Mouse (Mus musculus) hindbrain, postnatal 0 days (tissue): ENCODE measurements around the gene Zfp874a. TPM values are rescaled to one million over a fixed set of nuclear protein-coding genes. Genes with fewer than 3 reads are reported as not detected.
"Not testable (repeated sequence)": the region's sequence is repeated elsewhere in the genome, so short reads cannot be mapped to it uniquely, and the experiment has no call there.

Experiments
- ATAC-seq: fragments of 200-750 bp; cut with Nextera tagmentation; 2 replicates; pipeline ENCODE4 v1.8.0; 2017; ENCODE audit warnings: mild to moderate bottlenecking, moderate TSS enrichment, moderate library complexity
- DNase-seq: peaks from one replicate; pipeline ENCODE4 v3.0.0-alpha.2; 2015; ENCODE audit warnings: low spot score
- H3K27ac ChIP-seq: fragments of 300-500 bp; sonication (generic); 2 replicates; pipeline ENCODE4 v1.5.1; 2014; ENCODE audit warnings: mild to moderate bottlenecking
- H3K27me3 ChIP-seq: fragments of 300-500 bp; sonication (generic); 2 replicates; pipeline ENCODE4 v1.6.1; 2014; ENCODE audit warnings: low read length, mixed read lengths; ENCODE audit not compliant: insufficient read depth
- H3K36me3 ChIP-seq: fragments of 300-500 bp; sonication (generic); 2 replicates; pipeline ENCODE4 v1.6.1; 2014; ENCODE audit warnings: low read length, mixed read lengths; ENCODE audit not compliant: insufficient read depth
- H3K4me1 ChIP-seq: fragments of 300-500 bp; sonication (generic); 2 replicates; pipeline ENCODE4 v1.6.1; 2014; ENCODE audit warnings: antibody characterized with exemption, low read length, mixed read lengths; ENCODE audit not compliant: insufficient read depth
- H3K4me2 ChIP-seq: fragments of 300-500 bp; sonication (generic); 2 replicates; pipeline ENCODE4 v1.6.1; 2014; ENCODE audit warnings: low read depth, mild to moderate bottlenecking, low read length, moderate library complexity, mixed read lengths
- H3K4me3 ChIP-seq: fragments of 300-500 bp; sonication (generic); 2 replicates; pipeline ENCODE4 v1.5.1; 2014; ENCODE audit warnings: low read length
- H3K9ac ChIP-seq: fragments of 300-500 bp; sonication (generic); replicated peaks from 2 replicates; pipeline ENCODE4 v1.6.1; 2014; ENCODE audit warnings: mild to moderate bottlenecking, low read length, moderate library complexity, mixed read lengths
- H3K9me3 ChIP-seq: fragments of 300-500 bp; sonication (generic); 2 replicates; pipeline ENCODE4 v1.6.1; 2016; ENCODE audit warnings: low read length, mixed read lengths
- CTCF ChIP-seq: IDR thresholded peaks from 2 replicates; pipeline ENCODE4 v1.5.1; 2016; ENCODE audit warnings: antibody characterized with exemption, control low read depth, low read depth
- WGBS: fragments of 180-500 bp; shearing (Covaris S2); extraction: QIAGEN DNeasy Blood & Tissue Kit; methylation state at CpG from one replicate; pipeline ENCODE4 v1.1.7; 2014; 5-methylcytosine and 5-hydroxymethylcytosine counted together
- polyA plus RNA-seq: library from polyadenylated mRNA; unstranded; fragments of >200 nt; fragmentation: Nextera tagmentation; extraction: Ambion mirVana; gene quantifications from 2 replicates; pipeline ENCODE4 v1.2.1, GENCODE M21; 2015
- total RNA-seq: library from RNA; depleted of rRNA; stranded (reverse); fragments of >200 nt; gene quantifications from 2 replicates; pipeline ENCODE4 v1.2.3, GENCODE M21; 2014

Zfp874a gene
- total and polyA plus RNA-seq, 2 experiments from 2014 or later = 3.5 to 4.0 TPM

DNA sequence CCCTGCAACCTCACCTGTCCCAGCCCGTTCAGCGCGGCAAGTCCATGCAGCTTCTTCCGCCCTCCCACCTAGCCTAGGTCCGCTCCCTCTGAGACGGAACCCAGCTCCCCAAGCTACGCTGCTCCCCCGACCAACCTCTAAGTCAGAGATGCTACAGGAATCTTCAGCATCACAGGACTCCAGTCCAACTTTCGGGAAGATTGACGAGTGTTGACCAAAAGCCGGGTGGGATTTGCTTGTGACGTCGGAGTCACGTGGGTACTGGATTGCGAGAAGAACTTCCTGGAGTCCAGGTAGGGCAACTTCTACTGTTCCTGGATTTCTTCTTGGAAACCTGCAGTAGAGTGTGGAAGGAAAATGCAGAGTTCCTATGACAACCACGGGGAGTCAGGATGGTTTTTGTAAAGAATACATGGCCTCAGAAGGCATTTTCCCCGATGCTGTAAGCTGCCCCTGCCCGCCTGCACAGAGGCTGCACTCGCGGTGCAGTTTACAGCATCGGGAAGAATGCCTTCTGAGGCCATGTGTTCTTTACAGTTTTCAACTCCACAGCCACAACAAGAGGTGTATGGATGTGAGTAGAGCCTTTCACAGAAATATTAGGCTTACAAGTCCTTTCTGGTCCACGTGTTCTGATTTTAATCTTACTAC lies 30.1 kb downstream of the Zfp874a start, which contains the start of gene Zfp459:
Gene Zfp459, minus strand, starts transcription at position 212 of the 651 bp plus-strand sequence.
- H3K4me2 ChIP-seq = peak within 1 kb of the TSS; percentile 93
- H3K27me3 ChIP-seq = no peaks in the 10 kb centered on the region
- no peak for TF ChIP-seq CTCF
- peak; percentile 54 for DNase-seq
- no peaks in the 10 kb centered on the region for H3K4me1 ChIP-seq
- H3K4me3 ChIP-seq = peak within 1 kb of the TSS; percentile 52
- H3K9ac ChIP-seq = peak within 1 kb of the TSS; percentile 43
- peak; percentile 89 for ATAC-seq
- WGBS = 2% methylated on average over 22 of the region's 22 CpGs
- no peak within 1 kb of the TSS for H3K27ac ChIP-seq
- H3K9me3 ChIP-seq = no peaks in the 10 kb centered on the region
- no peaks in the 10 kb centered on the region for H3K36me3 ChIP-seq

DNA sequence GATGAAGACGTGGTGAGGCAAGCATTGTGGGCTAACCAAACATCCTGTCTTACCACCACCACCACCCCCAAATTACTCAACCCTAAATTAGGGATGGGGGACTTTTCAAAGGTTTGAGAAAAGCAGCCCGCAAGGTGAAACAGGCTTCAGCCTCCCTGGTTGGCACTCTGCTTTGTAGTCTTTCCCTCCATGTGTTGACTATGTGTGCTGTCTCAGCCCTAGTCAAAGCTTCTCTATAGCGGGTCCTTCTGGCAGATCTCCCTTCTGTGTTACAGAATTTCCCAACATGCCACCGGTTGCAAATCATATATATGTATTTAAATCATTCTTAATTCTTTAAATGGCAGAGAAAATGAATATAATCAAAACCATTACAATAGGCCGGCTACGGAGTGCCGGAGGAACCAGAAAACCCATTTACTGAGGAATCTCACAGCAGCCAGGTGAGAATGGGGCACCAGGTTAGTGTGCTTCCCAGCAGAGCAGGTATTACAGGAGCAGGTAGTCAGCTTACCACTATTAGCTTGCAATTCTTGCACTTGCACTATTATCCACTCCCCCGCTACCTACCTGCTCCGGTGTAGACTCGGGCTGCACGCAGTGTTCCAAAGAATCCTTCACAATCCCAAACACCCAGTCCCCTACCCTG lies 30.7 kb downstream of the Zfp874a start:
- ATAC-seq = peak; percentile 39; the same call in 1 of the 2 replicates
- Histone ChIP-seq H3K36me3 (no peaks in the 10 kb centered on the region), H3K9me3 (no peaks in the 10 kb centered on the region), H3K4me1 (no peaks in the 10 kb centered on the region), H3K4me3 (peak overlapping the region; percentile 52), H3K9ac (peak overlapping the region; percentile 43), H3K27ac (no peak overlapping the region), H3K27me3 (no peaks in the 10 kb centered on the region), H3K4me2 (peak overlapping the region; percentile 93)
- no peak for TF ChIP-seq CTCF
- DNase-seq = peak; percentile 3
- 40% methylated on average over 11 of the region's 11 CpGs for WGBS

DNA sequence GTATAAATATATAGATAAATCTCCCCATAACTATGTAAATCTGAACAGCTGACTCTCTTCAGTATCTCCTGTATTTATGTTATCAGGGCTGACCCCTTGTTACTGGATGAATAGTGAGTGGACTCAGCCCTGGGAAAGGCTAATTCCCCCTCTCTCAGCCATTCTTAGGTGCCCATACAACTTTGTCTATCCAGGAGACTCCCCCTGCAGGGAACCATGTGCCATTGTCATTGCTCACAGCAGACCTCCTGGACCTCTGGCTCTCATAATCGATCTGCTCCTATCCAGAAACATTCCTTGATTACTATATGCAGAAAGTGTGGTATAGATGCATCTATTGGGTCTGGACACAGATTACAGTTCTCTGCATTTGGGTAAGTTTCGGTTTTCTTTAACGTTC lies 34.6 kb downstream of the Zfp874a start:
- Histone ChIP-seq H3K4me2 (no peak overlapping the region), H3K36me3 (no peaks in the 10 kb centered on the region), H3K4me1 (no peaks in the 10 kb centered on the region), H3K27me3 (no peaks in the 10 kb centered on the region), H3K9ac (no peak overlapping the region), H3K4me3 (no peak overlapping the region), H3K27ac (no peak overlapping the region), H3K9me3 (no peaks in the 10 kb centered on the region)
- no peak for DNase-seq
- no peak for ATAC-seq
- 88% methylated on average over 3 of the region's 3 CpGs for WGBS
- TF ChIP-seq CTCF = no peak

DNA sequence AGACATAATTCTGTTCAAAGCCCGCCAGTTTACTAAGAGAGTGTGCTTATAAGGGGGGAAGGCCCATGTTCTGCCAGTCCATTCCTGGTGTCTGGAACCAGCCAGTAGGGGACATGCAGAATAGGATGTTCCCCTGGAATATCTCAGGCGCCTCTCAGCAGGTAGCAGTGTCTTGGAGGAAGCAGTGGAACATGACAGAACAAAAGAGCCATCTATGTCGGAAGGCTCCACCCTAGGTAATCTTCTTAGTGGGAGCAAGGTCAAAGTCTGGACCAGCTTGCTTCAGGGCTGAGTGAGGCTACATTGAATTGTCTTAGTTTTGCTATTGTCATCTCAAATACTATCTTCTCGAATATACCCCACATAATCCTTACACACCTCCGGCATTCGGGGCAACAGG lies 35.7 kb downstream of the Zfp874a start:
- Histone ChIP-seq H3K27ac (no peak overlapping the region), H3K9me3 (no peaks in the 10 kb centered on the region), H3K27me3 (no peaks in the 10 kb centered on the region), H3K36me3 (no peaks in the 10 kb centered on the region), H3K9ac (no peak overlapping the region), H3K4me1 (no peaks in the 10 kb centered on the region), H3K4me2 (no peak overlapping the region), H3K4me3 (no peak overlapping the region)
- ATAC-seq = no peak
- no peak for TF ChIP-seq CTCF
- DNase-seq = no peak
- WGBS = 85% methylated on average over 6 of the region's 6 CpGs

DNA sequence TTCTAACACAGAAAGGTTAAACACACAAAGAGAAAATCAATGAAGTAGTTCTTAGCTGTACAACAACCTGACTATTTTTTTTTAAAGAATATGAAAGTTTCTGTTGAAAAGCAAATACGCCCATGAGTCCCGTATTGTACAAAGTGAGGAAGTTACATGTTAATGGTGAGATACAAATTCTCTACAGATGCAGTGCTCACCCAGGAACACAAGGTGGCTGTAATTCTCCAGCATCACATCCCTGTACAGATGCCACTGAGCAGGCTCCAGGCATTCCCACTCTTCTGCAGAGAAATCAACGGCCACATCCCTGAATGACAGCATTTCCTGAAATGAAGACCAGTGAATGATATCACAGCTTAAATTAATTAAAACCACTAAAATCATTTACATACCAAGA lies 37.8 kb downstream of the Zfp874a start:
- not testable (repeated sequence) for H3K4me3 ChIP-seq, H3K4me2 ChIP-seq, H3K36me3 ChIP-seq, H3K9me3 ChIP-seq, H3K9ac ChIP-seq, H3K27me3 ChIP-seq, H3K4me1 ChIP-seq, H3K27ac ChIP-seq
- 71% methylated on average over 3 of the region's 3 CpGs for WGBS
- DNase-seq = peak; percentile 1
- peak; percentile 66 for ATAC-seq
- peak; percentile 56 for TF ChIP-seq CTCF

DNA sequence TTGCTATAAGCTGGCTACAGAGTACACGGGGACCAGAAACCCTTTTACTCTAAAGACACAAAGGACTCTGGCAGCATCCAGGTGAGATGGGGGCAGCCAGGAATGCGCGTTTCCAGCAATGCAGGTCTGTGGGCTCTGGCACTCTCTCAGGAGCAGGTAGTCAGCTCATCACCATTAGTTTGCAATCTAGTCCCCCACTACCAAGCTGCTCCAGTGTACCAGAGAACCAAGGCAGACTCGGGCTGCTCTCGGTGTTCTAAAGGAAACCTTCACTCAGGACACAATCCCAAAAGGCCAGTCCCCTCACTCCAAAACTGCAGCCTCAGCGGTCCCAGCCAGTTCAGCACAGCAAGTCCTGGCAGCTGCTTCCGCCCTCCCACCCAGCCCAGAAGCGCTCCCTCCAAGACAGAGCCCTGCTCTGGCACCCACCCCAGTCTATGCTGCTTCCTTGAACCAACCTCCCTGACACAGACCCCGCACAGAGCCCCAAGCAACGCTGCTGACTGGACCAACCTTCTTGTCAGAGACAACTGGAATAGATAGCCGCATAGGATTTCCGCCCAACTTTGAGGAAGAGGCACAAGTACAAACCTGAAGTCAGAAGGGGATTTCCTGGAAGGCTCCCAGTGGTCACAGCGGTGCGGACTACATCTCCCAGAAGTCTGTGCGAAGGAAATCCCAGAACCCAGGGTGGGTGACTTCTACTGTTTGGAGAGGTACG lies 52.1 kb downstream of the Zfp874a start, which contains the start of gene Zfp429:
Gene Zfp429, minus strand, starts transcription at position 637 of the 721 bp plus-strand sequence.
- WGBS = 5% methylated on average over 13 of the region's 16 CpGs
- H3K9me3 ChIP-seq, H3K4me1 ChIP-seq, H3K9ac ChIP-seq, H3K27ac ChIP-seq, H3K27me3 ChIP-seq, H3K36me3 ChIP-seq: not testable (repeated sequence)
- ATAC-seq (peak; percentile 94), DNase-seq (peak; percentile 82)
- Histone ChIP-seq H3K4me3 (peak within 1 kb of the TSS; percentile 53), H3K4me2 (peak within 1 kb of the TSS; percentile 54)

DNA sequence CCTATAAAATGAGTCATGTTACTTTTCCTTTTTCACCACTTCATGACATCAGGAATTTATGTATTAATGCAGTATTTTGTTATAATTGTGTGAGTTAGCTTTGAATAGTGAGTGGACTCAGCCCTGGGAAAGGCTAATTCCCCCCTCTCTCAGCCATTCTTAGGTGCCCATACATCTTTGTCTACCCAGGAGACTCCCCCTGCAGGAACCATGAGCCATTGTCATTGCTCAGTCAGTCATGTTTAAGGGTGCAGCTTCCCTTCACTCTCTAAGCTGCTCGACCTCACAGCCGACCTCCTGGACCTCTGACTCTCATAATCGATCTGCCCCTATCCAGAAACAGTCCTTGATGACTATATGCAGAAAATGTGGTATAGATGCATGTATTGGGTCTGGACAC lies 75.2 kb downstream of the Zfp874a start:
- not testable (repeated sequence) for H3K27me3 ChIP-seq, H3K4me1 ChIP-seq, ATAC-seq, H3K9ac ChIP-seq, H3K9me3 ChIP-seq, H3K4me2 ChIP-seq, H3K36me3 ChIP-seq, DNase-seq, H3K27ac ChIP-seq, H3K4me3 ChIP-seq
- 54% methylated on average over 3 of the region's 3 CpGs for WGBS

DNA sequence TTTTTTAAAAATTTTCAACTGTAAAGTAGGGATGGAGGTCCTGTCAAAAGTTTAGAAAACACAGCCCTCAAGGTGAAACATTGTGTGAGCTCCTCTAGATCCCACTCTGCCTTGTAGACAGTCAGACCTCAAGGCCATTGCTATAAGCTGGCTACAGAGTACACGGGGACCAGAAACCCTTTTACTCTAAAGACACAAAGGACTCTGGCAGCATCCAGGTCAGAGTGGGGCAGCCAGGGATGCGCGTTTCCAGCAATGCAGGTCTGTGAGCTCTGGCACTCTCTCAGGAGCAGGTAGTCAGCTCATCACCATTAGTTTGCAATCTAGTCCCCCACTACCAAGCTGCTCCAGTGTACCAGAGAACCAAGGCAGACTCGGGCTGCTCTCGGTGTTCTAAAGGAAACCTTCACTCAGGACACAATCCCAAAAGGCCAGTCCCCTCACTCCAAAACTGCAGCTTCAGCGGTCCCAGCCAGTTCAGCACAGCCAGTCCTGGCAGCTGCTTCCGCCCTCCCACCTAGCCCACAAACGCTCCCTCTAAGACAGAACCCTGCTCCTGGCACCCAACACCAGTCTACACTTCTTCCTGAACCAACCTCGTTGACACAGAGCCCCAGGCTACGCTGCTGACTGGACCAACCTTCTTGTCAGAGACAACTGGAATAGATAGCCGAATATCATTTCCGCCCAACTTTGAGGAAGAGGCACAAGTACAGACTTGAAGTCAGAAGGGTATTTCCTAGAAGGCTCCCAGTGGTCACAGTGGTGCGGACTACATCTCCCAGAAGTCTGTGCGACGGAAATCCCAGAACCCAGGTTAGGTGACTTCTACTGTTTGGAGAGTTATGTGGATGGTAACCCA lies 76.1 kb downstream of the Zfp874a start, which contains the start of the genes Gm28041 and Zfp456:
Gene Gm28041, minus strand, starts transcription at position 684 of the 862 bp plus-strand sequence.
Gene Zfp456, minus strand, starts transcription at position 761 of the 862 bp plus-strand sequence.
- peak; percentile 84 for ATAC-seq
- H3K4me3 ChIP-seq = peak within 1 kb of the TSS; percentile 36
- WGBS = 18% methylated on average over 13 of the region's 15 CpGs
- H3K4me1 ChIP-seq, H3K9ac ChIP-seq, H3K27me3 ChIP-seq, H3K27ac ChIP-seq, H3K36me3 ChIP-seq, H3K9me3 ChIP-seq: not testable (repeated sequence)
- DNase-seq = peak; percentile 66
- peak within 1 kb of the TSS; percentile 56 for H3K4me2 ChIP-seq
